Mouse (Mus musculus): Measurements from ENCODE around the gene Msl2. TPM values are rescaled to one million over a fixed set of nuclear protein-coding genes. Genes with fewer than 3 reads are reported as not detected.

Gene Msl2
- total RNA-seq, 2 experiments from 2014 or later: 37.8 to 39.1 TPM

DNA sequence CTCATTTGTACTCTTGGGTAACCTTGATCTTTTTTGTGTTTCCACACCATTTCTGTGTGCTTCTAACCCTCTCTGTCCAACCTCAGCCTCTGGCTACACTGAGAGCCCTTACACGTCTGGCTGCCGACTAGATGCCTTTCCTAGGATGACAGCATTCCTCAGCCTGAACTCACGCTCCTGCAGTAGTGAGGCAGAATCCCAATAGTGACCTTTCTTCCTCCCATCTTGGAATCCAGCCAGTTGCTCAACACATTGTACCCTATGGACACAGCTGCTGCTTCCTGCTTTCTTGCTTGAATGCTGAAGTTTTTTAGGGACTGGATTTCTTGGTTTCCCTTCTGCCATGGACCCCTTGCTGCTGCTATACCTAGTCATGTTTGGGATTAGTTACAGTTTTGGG, 36.1 kb downstream of the Msl2 start:
- peak; percentile 59 to 67 for DNase-seq
- intact Hi-C loops (cut with DNase I): no loop called here

GRCm38 (mm10) chr9:101113317-101113716, 39.4 kb downstream of the Msl2 start:
- DNase-seq: no peak
- intact Hi-C loops (cut with DNase I): no loop called here

DNA sequence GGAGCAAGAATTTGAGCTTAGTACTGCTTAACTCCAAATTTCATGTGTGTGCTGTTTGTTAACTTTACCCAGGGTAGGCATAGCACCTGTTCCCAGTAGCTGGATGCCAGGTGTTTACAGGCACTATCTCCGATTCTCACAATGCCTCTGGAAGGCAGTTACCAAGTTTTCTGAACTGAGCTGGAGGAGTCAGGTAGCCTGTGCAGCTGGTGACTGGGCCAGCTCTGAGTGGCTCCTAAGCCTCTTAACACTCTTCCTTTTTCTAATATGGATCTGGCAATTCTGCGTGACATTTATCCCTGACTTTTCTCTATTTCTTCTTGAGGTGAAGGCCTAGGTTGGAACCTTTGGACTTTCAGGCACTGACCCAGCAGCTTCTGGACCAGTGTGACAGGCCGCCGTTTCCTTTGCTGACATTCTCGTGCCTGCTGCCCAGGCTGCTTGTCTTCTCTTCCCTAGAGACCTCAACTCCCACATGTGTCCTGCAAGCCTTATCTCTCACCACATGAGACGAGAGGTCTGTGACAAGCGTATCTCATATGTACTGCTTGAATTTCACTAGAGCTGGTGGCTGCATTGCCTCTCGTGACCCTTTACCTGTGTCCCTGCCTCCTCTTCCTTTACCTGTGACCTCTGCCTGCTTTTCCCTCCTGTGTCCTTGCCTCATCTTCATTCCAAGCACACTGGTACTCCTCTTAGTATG, 40.4 kb downstream of the Msl2 start:
- intact Hi-C loops (cut with DNase I): no loop called here
- no peak for DNase-seq

GRCm38 (mm10) chr9:101143635-101144034, 69.7 kb downstream of the Msl2 start:
- intact Hi-C loops (cut with DNase I): no loop called here
- no peak for DNase-seq

GRCm38 (mm10) chr9:101152872-101153271, 79.0 kb downstream of the Msl2 start:
- intact Hi-C loops (cut with DNase I): loop anchor here (5.0 to 10.0 kb wide), 2 partner anchors 76 to 608 kb away; partner anchors contain the start of gene Nck1
- DNase-seq: no peak

Other genes starting within 250 kb of the Msl2 start
- gene Pccb, start 39.2 kb upstream of the Msl2 start, total RNA-seq (2021): 10 to 100 TPM; 77.6 to 89.0 TPM
- 100 to 1,000 TPM; 211 to 252 TPM for gene Ppp2r3a, start 177.7 kb downstream of the Msl2 start, total RNA-seq (2021)

All from heart, postnatal 10 days (tissue).